Mouse (Mus musculus) mouse trophoblast stem cell (cell line): Measurements from ENCODE around the gene Actg1.

Experiments
- in situ Hi-C, 2 experiments: fragments of 300-500 bp; cut with MseI, MboI; formaldehyde crosslinking; loops; 2 replicates in 1 of 2; 3 replicates in 1 of 2; pipeline ENCODE4 v1.15.1; 2025

Actg1 gene

GRCm38 (mm10) chr11:120310813-120311312, 37.5 kb downstream of the Actg1 start:
- in situ Hi-C loops: no loop called here

- in situ Hi-C loops: no loop called here
These were observed 39.7 kb downstream of the Actg1 start for GRCm38 (mm10) chr11:120308441-120309320.

- in situ Hi-C loops: no loop called here
These were observed 40.5 kb downstream of the Actg1 start for GRCm38 (mm10) chr11:120307566-120308430.

GRCm38 (mm10) chr11:120307132-120307413, 41.3 kb downstream of the Actg1 start:
- in situ Hi-C loops: no loop called here

DNA sequence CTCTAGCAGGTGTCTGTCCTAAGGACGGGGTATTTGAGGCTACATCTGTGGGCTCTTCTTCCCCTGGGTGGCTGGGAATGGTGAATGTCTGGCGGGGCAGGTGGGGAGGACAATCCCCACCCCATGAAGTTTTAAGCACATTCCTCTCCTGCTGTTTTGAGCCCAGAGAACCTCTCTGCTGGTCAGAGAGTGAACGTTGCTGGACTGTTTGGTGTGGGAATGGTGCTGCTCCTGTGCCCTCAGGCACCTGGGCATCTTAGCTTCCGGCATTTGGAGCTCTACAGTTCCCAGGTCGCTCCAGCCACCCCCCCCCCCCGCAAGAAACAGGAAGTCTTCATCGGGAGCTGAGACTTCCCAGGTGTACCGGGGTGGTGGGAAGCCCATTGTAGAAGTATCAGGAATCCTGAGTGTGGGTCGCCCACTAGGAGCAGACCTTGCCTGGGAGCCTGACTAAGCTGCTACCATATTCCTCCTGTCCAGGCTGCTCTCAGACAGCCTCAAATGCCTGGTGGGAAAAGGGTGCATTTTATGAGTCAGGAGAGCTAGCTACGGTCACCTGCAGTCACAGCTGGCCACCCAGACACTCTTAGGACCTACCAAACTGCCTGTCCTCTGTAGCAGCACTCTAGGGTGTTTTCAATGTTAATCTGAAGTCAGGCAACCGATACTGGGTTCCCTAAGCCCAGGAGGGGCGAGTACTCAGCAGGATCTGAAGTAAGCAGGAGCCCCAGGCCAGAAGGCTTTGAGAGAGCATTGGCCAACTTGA, 41.8 kb downstream of the Actg1 start:
- in situ Hi-C loops: no loop called here

DNA sequence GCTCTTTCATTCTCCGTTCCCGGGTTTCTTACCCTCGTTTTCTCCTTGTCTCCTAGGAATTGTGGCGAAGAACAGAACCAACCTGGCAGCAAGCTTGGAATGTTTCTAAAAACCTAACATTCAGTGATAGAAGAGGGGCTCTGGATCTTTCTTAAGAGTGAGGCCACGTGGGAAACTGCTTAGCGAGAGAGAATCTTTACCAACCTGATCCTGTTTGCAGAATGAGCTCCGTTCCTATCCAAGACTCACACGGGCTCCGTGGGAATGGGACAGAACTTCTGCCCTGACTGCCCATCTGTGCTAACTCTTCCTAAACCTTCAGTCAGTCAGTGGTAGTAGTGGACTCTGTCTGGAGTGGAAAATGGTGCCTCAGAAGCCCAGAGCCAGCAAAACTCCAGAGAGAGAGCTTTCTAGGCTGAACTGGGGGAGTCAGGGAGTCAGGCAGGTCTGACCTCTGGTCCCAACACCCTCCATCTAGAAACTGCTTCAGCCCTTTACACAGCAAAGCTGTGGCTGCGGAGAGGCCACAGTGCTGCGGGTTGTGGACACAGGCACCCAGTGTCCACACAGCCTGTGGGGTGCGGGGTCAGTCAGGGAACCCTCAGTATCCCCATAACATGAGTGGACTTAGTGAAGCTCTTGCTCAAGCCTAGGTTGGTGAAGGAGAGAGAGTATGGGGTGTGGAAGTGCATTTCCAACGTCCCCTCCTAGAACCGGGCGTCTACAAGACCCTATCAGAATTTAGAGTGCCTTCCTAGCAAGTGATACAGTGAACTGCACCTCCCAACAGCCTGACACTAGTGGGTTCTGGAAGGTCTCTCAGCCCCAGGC, 42.6 kb downstream of the Actg1 start:
- in situ Hi-C loops: no loop called here

- in situ Hi-C loops: no loop called here
These were observed 43.3 kb downstream of the Actg1 start for GRCm38 (mm10) chr11:120304886-120305534.

DNA sequence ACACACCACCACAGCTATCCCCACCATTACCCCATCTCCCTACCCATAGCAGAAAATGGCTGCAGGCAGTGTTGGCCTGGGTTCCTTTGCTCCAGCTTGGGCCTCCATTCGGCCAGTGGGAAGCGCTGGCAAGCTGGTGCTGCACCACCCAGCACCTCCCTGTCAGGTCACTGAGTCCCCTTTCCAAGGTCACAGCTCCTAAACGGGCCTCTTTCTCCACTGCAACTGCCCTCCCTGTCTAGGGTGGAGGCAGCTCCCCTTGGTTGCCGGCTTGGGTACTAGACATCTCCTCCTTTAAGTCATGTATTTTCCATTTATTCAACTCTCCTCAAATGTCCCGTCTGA, 44.0 kb downstream of the Actg1 start:
- in situ Hi-C loops: no loop called here

GRCm38 (mm10) chr11:120303559-120304349, 44.6 kb downstream of the Actg1 start:
- in situ Hi-C loops: no loop called here

- in situ Hi-C loops: no loop called here
These were observed 45.2 kb downstream of the Actg1 start for GRCm38 (mm10) chr11:120303119-120303518.

- in situ Hi-C loops: no loop called here
These were observed 48.9 kb downstream of the Actg1 start for GRCm38 (mm10) chr11:120299484-120299883.

- in situ Hi-C loops: no loop called here
These were observed 49.8 kb downstream of the Actg1 start for GRCm38 (mm10) chr11:120298441-120299141.

- in situ Hi-C loops: no loop called here
These were observed 50.6 kb downstream of the Actg1 start for GRCm38 (mm10) chr11:120297767-120298166.

GRCm38 (mm10) chr11:120296305-120297144, 51.8 kb downstream of the Actg1 start:
- in situ Hi-C loops: no loop called here
